Mouse (Mus musculus) thymus, postnatal 25 days (tissue): ENCODE data around the gene Cfap300.

ENCODE experiments used
- DNase-seq: peaks from one replicate; pipeline ENCODE4 v3.0.0; 2022

Gene Cfap300

DNA sequence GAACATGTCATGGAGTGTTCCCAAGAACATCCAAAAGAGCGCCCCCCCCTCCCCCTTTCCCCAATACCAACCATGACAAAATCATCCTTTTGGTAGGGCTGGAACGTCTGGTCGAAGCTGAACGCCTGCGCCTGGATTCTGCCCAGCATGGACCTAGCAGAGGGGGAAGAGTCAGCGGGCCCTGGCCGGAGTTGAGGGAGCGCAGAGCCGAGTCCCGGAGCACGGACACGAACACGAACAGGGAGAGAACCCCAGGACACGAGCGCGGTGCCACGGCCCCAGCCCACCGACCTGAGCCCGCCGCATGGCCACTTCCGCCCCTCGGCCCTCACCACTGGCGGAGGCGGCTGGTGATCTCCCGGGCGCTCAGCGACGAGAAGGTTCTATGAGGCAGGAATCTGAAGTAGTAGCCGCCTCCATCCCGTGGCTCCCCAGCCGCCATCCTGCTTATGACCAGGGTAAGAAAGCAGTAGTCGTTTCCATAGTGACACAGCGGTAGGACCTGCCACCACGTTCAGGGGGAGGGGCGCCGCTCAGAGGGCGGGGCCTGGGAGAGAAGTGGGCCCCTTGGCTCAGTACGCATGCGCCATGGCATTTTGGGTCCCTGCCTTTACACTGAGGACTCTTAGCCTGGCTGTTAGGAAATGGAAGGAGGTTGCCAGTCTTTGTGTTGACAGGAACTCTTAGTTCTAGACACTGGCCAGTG lies at the start of gene Cfap300:
TSS of gene Cfap300 (minus strand) at position 486 of the 706 bp plus-strand sequence.
- peak; percentile 95 for DNase-seq

GRCm38 (mm10) chr9:8078882-8079281 lies 36.3 kb upstream of the Cfap300 start:
- no peak for DNase-seq

DNA sequence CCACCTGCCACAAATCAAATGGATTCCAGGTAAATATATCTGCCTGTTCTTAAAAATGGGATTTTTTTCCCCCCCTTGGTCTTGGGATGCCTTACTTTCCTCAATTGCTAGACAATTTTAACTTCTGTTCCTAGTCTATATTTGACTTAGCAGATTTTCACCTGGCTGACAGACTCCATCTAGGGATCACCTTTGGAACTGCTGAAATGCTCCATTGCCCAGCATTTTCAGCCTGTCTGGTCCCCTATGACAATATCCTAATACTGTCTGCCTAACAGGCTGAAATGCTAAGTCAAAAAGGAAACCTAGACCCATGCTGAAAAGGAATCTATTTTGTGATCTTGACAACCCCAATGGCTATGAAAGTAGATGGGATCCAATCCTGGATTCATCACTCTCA lies 31.7 kb upstream of the Cfap300 start:
- no peak for DNase-seq

- DNase-seq = no peak
Observed at GRCm38 (mm10) chr9:8073203-8073755, 30.7 kb upstream of the Cfap300 start.

DNA sequence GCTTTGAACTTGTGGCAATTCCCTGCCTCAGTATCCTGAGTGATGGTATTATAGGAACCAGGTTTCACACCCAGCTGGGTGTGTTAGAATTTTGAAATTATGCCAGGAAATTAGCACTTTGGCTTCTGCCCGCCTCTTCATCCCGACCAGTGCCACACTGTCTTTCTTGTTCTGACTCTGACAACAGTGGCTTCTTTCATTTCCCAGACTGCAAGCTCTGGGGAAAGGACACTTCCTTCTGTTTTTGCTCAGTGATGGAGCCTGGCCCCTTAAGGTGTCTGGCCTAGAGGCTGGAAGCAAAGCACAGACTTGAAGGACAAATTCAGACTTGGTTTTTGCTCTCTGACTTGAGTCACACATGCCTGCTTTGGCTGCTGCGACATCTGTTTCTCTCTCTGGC lies 17.0 kb upstream of the Cfap300 start:
- DNase-seq = no peak

- no peak for DNase-seq
Observed at GRCm38 (mm10) chr9:8054831-8055230, 12.2 kb upstream of the Cfap300 start.

- no peak for DNase-seq
Observed at GRCm38 (mm10) chr9:8043044-8043387, 393 bp upstream of the Cfap300 start.

GRCm38 (mm10) chr9:8035546-8035945 lies 7.1 kb downstream of the Cfap300 start:
- no peak for DNase-seq

GRCm38 (mm10) chr9:8035091-8035490 lies 7.5 kb downstream of the Cfap300 start:
- no peak for DNase-seq

DNA sequence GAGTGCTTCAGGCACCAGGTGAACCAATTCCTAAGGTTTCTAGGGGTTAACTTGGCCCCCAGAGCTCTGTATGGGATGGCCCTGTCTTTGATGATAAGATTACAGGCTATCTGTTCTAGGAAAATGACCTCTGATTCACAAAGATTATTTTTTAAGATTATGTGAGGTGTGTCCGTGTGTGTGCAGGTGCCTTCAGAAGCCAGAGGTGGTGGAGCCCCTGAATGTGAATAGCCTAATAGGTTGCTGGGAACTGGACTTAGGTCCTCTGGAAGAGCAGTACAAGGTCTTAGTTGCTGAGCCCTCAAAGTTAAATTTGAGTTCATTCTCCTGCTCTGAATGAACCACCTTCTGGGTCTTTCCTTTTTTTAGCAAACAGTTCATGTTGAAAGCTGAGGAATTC lies 8.5 kb downstream of the Cfap300 start:
- DNase-seq = no peak

DNA sequence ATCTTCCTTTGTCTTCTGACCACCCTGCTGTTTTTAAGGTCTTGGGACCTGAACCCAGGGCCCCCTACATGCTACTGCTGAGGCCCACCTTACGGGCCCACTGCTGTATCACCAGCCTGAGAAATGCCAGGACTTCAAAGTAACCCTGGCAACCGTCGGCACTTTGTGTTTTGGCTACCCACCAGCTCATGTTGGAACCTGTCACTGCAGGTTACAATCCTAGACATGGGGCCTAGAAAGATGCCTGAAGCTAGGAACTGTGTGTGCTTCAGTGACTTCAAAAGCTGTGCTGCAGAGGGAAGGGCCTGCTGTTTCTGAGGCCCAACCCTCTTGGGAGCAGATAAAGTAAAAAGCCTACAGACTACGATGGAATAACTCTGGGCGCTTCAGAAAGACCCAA lies 9.8 kb downstream of the Cfap300 start:
- no peak for DNase-seq

DNA sequence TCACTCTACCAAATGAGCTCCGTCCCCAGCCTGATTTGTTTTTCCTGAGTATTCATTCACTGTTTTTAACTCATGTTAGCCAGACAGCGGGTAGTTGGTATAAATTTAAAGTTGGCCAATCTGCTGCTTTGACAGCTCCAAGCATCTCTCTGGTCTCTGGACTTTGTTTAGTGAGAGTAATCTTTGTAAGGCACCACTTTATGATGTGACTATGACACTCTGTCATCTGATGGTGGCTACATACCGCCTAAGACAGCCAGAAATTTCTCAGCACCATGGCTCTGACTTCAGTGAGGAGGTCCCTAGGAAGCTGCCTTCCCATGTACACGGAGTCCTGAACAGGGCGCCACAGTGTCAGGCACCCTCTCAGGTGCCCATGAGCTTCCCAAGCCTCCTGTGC lies 24.0 kb downstream of the Cfap300 start:
- DNase-seq = no peak

- peak; percentile 47 for DNase-seq
Observed at GRCm38 (mm10) chr9:8017253-8017913, 25.2 kb downstream of the Cfap300 start.

DNA sequence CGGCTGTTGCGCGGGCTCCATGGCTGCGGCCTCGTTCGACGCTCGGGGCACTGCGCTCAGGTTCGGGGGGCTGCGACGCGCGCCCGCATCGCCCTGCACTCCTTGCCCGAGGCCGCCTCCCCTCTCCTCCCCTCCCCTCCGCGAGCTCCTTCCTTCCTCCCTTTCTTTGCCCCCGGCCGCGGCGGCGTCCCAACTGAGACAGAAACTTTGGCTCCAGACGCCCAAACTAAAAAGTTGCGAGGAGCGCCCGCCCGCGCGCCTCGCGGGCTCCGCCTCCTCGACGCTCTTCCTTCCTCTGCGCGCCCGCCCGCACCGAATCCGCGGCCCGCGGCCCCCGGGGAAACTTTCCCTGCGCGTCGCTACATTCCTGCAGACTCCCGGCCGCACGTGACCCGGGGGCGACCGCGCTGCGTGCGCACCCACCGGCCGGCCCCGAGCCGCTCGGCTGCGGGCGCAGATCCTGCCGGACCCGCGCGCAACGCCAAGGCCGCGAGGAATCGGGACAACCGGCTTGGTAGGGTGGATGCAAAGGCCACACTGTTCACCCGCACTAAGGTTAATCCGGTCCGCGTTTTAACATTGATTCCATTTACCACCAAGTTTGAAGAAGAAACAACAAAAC lies 38.1 kb downstream of the Cfap300 start, which contains the start of gene Yap1:
TSS of gene Yap1 (minus strand) at position 227 of the 622 bp plus-strand sequence.
- peak; percentile 55 for DNase-seq

DNA sequence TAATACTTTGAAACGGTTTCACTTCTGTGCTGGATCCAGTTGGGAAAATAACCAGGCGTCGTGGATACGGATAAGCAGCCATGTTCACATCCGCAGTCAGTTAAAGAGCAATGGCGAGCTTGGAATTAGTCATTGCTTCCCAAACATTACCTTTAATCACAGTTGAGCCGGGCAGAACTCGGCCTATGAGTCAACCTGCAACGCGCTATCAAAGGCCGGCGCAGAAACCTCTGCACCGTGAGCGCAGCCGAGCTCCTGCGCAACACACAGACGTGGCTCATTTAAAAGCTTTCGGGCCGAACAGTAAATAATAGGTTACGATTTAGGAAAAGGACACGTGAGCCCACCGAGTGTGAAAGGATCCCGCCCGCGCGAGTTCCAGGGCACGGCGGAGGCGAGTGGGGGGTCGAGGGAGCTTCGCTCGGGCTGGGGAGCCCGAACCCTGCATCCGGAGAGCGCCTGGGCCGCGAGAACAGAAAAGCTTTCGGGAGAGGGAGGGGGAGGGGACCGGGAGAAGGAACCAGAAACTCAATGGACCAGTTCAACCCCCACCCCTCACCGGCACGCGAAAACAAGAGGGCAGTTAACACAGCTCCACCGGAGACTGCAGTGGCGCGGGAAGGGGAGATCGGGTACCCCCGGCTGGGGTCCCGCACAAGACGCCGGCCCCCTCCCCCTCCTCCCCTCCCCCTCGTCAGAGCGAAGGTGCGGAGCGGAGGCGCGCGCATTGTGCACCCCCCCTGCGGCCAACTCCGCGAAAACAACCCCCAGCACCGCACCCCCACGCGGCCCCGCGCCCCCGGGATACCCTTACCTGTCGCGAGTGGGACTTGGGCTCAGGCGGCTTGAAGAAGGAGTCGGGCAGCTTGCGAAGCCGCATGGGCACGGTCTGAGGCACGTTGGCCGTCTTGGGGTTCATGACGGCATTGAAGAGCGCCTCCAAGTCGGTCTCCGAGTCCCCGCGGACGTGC lies 39.0 kb downstream of the Cfap300 start:
- peak; percentile 3 for DNase-seq

DNA sequence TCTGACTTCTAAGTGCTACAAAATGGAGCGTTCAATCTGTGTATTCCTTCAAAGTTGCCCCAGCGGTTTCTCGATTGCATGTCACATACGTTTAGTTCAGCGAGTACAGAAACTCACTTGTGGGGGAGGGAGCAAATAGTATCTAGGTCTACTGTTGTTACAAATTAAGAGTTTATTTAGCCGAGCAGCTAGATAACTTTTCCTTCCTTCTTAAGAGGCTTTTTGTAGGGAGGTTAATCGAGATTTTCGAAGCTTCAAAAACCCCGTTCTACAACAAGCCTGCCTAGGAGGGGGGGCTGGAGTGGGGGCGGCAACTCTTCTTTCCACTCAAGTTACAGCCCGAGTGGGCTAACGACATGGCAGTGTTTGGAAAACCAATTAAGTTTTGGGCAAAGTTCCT lies 39.8 kb downstream of the Cfap300 start:
- DNase-seq = no peak

GRCm38 (mm10) chr9:8001352-8001751 lies 41.3 kb downstream of the Cfap300 start:
- DNase-seq = no peak

DNA sequence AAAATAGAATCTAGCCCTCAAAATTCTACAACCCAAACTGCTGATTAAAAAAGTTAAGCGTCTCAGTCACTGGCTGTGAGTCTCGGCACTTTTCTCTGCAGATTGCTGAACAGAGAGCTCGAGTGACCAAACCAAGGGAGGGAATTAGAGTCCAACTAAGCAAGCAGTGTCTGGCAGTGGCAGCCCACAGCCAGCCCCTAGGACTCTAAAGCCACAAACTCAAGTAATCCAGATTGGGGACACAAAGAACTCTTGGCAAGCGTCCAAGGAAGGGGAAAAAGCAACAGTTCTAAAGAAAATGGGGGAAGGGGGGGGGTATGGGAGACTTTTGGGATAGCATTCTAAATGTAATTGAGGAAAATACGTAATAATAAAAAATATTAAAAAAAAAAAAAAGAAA lies 48.3 kb downstream of the Cfap300 start:
- DNase-seq = no peak

DNA sequence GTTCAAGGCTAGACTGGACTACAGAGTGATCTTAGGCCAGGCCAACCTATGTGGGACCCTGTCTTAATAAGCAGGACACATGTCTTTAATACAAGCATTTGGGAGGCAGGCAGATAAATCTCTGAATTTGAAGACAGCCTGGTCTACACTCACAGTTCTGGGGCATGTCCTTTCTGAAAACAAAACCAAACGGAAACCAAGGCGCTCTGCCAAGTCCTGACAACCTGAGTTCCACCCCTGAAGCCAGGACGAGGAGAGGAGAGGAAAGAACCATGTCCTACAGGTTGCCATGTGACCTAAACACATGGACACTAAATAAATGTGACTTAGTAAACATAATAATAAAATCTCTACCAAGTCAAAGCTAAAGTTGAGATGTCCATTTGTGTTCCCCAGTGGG lies 50.0 kb downstream of the Cfap300 start:
- DNase-seq = no peak

GRCm38 (mm10) chr9:7990897-7991296 lies 51.7 kb downstream of the Cfap300 start:
- DNase-seq = no peak

DNA sequence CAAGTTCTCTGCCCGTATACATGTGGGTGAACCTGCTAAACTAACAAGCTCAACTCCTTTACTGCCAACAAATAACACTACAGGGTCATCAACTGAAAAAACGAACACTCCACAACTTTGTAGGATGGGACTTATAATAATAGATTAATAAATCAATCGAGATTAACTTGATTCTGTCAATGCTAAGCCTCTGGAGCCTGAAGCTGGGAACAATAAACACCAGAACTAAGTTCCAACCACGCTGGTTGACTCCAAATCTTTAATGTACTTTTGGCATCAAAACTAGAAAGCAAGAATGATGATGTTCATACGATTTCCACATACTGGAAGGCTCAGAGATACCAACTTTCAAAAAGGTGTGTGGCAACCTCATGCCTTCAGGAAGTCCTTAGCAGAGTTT lies 55.5 kb downstream of the Cfap300 start:
- no peak for DNase-seq

DNA sequence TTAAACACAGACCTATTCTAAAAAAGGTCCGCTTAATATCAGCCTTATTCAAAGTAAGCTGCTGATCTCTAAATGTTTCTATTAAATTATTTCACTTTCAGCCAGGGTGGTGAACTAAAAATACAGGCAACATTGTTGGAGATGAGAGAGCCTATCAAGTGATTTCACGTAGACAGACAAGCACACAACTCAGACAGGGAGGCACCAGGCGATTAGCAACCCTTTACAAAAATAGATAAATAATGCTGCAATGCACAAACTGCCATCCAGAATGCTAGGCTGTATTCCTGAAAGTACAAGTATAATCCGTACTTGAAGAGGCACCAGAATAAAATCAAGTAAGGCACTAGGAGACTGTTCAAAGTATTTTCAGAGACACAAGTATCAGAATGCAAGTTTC lies 58.3 kb downstream of the Cfap300 start:
- no peak for DNase-seq

GRCm38 (mm10) chr9:7983665-7984064 lies 59.0 kb downstream of the Cfap300 start:
- no peak for DNase-seq
